Mouse (Mus musculus): ENCODE measurements around the gene Tbc1d1. TPM values are rescaled to one million over a fixed set of nuclear protein-coding genes. Genes with fewer than 3 reads are reported as not detected.

Tbc1d1 gene
- polyA plus RNA-seq, 1 experiment from 2014 or later: 18.1 TPM

GRCm38 (mm10) chr5:64228252-64228651, 72.1 kb downstream of the Tbc1d1 start:
- no peak overlapping the region for H3K4me2 ChIP-seq (replicated peaks)
- no peak overlapping the region for H3K4me3 ChIP-seq (replicated peaks)
- no peak for ATAC-seq (ENCODE audit: insufficient number of reproducible peaks, low FRiP score, low TSS enrichment, low read depth)
- H3K4me1 ChIP-seq: peaks cover 15% of the 10 kb centered on the region; the same call in 1 of the 2 replicates
- no peak overlapping the region for H3K27ac ChIP-seq (replicated peaks)
- H3K9ac ChIP-seq: no peak overlapping the region
- 69% methylated on average over 3 of the region's 3 CpGs for WGBS
- H3K27me3 ChIP-seq: no peaks in the 10 kb centered on the region
- no peaks in the 10 kb centered on the region for H3K9me3 ChIP-seq (replicated peaks)
- H3K36me3 ChIP-seq: no peaks in the 10 kb centered on the region

- peak overlapping the region; percentile 71 for H3K4me3 ChIP-seq (replicated peaks)
- peak overlapping the region; percentile 63 for H3K27ac ChIP-seq (replicated peaks)
- H3K27me3 ChIP-seq: no peaks in the 10 kb centered on the region
- 46% methylated on average over 12 of the region's 12 CpGs for WGBS
- H3K36me3 ChIP-seq: no peaks in the 10 kb centered on the region
- H3K9ac ChIP-seq: peak overlapping the region; percentile 28; the same call in 1 of the 2 replicates
- peak overlapping the region; percentile 84 for H3K4me2 ChIP-seq (replicated peaks)
- H3K4me1 ChIP-seq: peaks cover 17% of the 10 kb centered on the region
- H3K9me3 ChIP-seq (replicated peaks): no peaks in the 10 kb centered on the region
- no peak for ATAC-seq (ENCODE audit: insufficient number of reproducible peaks, low FRiP score, low TSS enrichment, low read depth)
These were observed 73.3 kb downstream of the Tbc1d1 start for GRCm38 (mm10) chr5:64229336-64229866.

GRCm38 (mm10) chr5:64230061-64230466, 74.0 kb downstream of the Tbc1d1 start:
- peak overlapping the region; percentile 71 for H3K4me3 ChIP-seq (replicated peaks)
- peak; percentile 96 for ATAC-seq (ENCODE audit: insufficient number of reproducible peaks, low FRiP score, low TSS enrichment, low read depth)
- peaks cover 18% of the 10 kb centered on the region for H3K4me1 ChIP-seq
- no peaks in the 10 kb centered on the region for H3K9me3 ChIP-seq (replicated peaks)
- under 1% methylated on average over 41 of the region's 48 CpGs for WGBS
- H3K9ac ChIP-seq: peak overlapping the region; percentile 45
- peak overlapping the region; percentile 74 for H3K27ac ChIP-seq (replicated peaks)
- no peaks in the 10 kb centered on the region for H3K27me3 ChIP-seq
- no peaks in the 10 kb centered on the region for H3K36me3 ChIP-seq
- peak overlapping the region; percentile 84 for H3K4me2 ChIP-seq (replicated peaks)

- peak overlapping the region; percentile 45 for H3K9ac ChIP-seq
- H3K27me3 ChIP-seq: no peaks in the 10 kb centered on the region
- H3K36me3 ChIP-seq: no peaks in the 10 kb centered on the region
- H3K4me2 ChIP-seq (replicated peaks): peak overlapping the region; percentile 84
- H3K9me3 ChIP-seq (replicated peaks): no peaks in the 10 kb centered on the region
- peak overlapping the region; percentile 71 for H3K4me3 ChIP-seq (replicated peaks)
- peak overlapping the region; percentile 74 for H3K27ac ChIP-seq (replicated peaks)
- H3K4me1 ChIP-seq: peaks cover 15% of the 10 kb centered on the region
- WGBS: 0% methylated on average over 22 of the region's 33 CpGs
- no peak; the same call in 1 of the 2 replicates for ATAC-seq (ENCODE audit: insufficient number of reproducible peaks, low FRiP score, low TSS enrichment, low read depth)
These were observed 74.5 kb downstream of the Tbc1d1 start for GRCm38 (mm10) chr5:64230507-64231041.

GRCm38 (mm10) chr5:64232872-64233271, 76.8 kb downstream of the Tbc1d1 start:
- H3K4me3 ChIP-seq (replicated peaks): no peak overlapping the region
- H3K27me3 ChIP-seq: no peaks in the 10 kb centered on the region
- no peaks in the 10 kb centered on the region for H3K9me3 ChIP-seq (replicated peaks)
- ATAC-seq (ENCODE audit: insufficient number of reproducible peaks, low FRiP score, low TSS enrichment, low read depth): no peak
- H3K9ac ChIP-seq: no peak overlapping the region
- 70% methylated on average over 9 of the region's 9 CpGs for WGBS
- H3K27ac ChIP-seq (replicated peaks): no peak overlapping the region
- no peak overlapping the region for H3K4me2 ChIP-seq (replicated peaks)
- H3K4me1 ChIP-seq: peaks cover 15% of the 10 kb centered on the region
- no peaks in the 10 kb centered on the region for H3K36me3 ChIP-seq

GRCm38 (mm10) chr5:64234269-64234985, 78.3 kb downstream of the Tbc1d1 start:
- Histone ChIP-seq H3K4me1 (peaks cover 14% of the 10 kb centered on the region), H3K27me3 (no peaks in the 10 kb centered on the region), H3K9ac (no peak overlapping the region), H3K4me2 (replicated peaks) (no peak overlapping the region), H3K36me3 (no peaks in the 10 kb centered on the region), H3K9me3 (replicated peaks) (no peaks in the 10 kb centered on the region), H3K4me3 (replicated peaks) (no peak overlapping the region), H3K27ac (replicated peaks) (no peak overlapping the region)
- WGBS: 56% methylated on average over 8 of the region's 8 CpGs
- ATAC-seq (ENCODE audit: insufficient number of reproducible peaks, low FRiP score, low TSS enrichment, low read depth): no peak

GRCm38 (mm10) chr5:64235250-64235649, 79.1 kb downstream of the Tbc1d1 start:
- Histone ChIP-seq H3K27me3 (no peaks in the 10 kb centered on the region), H3K4me2 (replicated peaks) (no peak overlapping the region), H3K4me3 (replicated peaks) (no peak overlapping the region), H3K27ac (replicated peaks) (no peak overlapping the region), H3K36me3 (no peaks in the 10 kb centered on the region), H3K9ac (no peak overlapping the region), H3K4me1 (peaks cover 11% of the 10 kb centered on the region), H3K9me3 (replicated peaks) (no peaks in the 10 kb centered on the region)
- 78% methylated on average over 3 of the region's 3 CpGs for WGBS
- ATAC-seq (ENCODE audit: insufficient number of reproducible peaks, low FRiP score, low TSS enrichment, low read depth): no peak

- H3K9me3 ChIP-seq (replicated peaks): no peaks in the 10 kb centered on the region
- H3K9ac ChIP-seq: no peak overlapping the region
- H3K4me1 ChIP-seq: peaks cover 17% of the 10 kb centered on the region
- H3K36me3 ChIP-seq: no peaks in the 10 kb centered on the region
- no peak overlapping the region for H3K27ac ChIP-seq (replicated peaks)
- 62% methylated on average over 7 of the region's 7 CpGs for WGBS
- H3K27me3 ChIP-seq: no peaks in the 10 kb centered on the region
- no peak overlapping the region for H3K4me2 ChIP-seq (replicated peaks)
- no peak overlapping the region for H3K4me3 ChIP-seq (replicated peaks)
- no peak for ATAC-seq (ENCODE audit: insufficient number of reproducible peaks, low FRiP score, low TSS enrichment, low read depth)
These were observed 80.5 kb downstream of the Tbc1d1 start for GRCm38 (mm10) chr5:64236561-64236960.

GRCm38 (mm10) chr5:64237263-64237662, 81.2 kb downstream of the Tbc1d1 start:
- Histone ChIP-seq H3K4me3 (replicated peaks) (no peak overlapping the region), H3K9ac (no peak overlapping the region), H3K27ac (replicated peaks) (no peak overlapping the region), H3K4me2 (replicated peaks) (no peak overlapping the region), H3K4me1 (peaks cover 17% of the 10 kb centered on the region), H3K36me3 (no peaks in the 10 kb centered on the region), H3K27me3 (no peaks in the 10 kb centered on the region), H3K9me3 (replicated peaks) (no peaks in the 10 kb centered on the region)
- no peak for ATAC-seq (ENCODE audit: insufficient number of reproducible peaks, low FRiP score, low TSS enrichment, low read depth)
- 39% methylated on average over 1 of the region's 1 CpGs for WGBS

GRCm38 (mm10) chr5:64237693-64238092, 81.6 kb downstream of the Tbc1d1 start:
- Histone ChIP-seq H3K36me3 (no peaks in the 10 kb centered on the region), H3K9ac (no peak overlapping the region), H3K4me3 (replicated peaks) (no peak overlapping the region), H3K4me1 (peaks cover 20% of the 10 kb centered on the region), H3K4me2 (replicated peaks) (no peak overlapping the region), H3K27me3 (no peaks in the 10 kb centered on the region), H3K27ac (replicated peaks) (no peak overlapping the region), H3K9me3 (replicated peaks) (no peaks in the 10 kb centered on the region)
- 59% methylated on average over 3 of the region's 3 CpGs for WGBS
- ATAC-seq (ENCODE audit: insufficient number of reproducible peaks, low FRiP score, low TSS enrichment, low read depth): no peak

- ATAC-seq (ENCODE audit: insufficient number of reproducible peaks, low FRiP score, low TSS enrichment, low read depth): no peak
- no peak overlapping the region for H3K4me3 ChIP-seq (replicated peaks)
- no peak overlapping the region for H3K4me2 ChIP-seq (replicated peaks)
- WGBS: 84% methylated on average over 3 of the region's 3 CpGs
- H3K9me3 ChIP-seq (replicated peaks): no peaks in the 10 kb centered on the region
- no peaks in the 10 kb centered on the region for H3K36me3 ChIP-seq
- H3K27ac ChIP-seq (replicated peaks): no peak overlapping the region
- no peak overlapping the region for H3K9ac ChIP-seq
- H3K27me3 ChIP-seq: no peaks in the 10 kb centered on the region
- peaks cover 27% of the 10 kb centered on the region for H3K4me1 ChIP-seq
These were observed 83.0 kb downstream of the Tbc1d1 start for GRCm38 (mm10) chr5:64238894-64239652.
